Mouse (Mus musculus) CH12.LX (cell line): ENCODE measurements at regions not wholly inside any gene's neighbourhood (a gene's known extent, or its start where the extent isn't known, plus 50 kb on each side); places are given as distances from the start of the nearest gene placed in this dataset.

Experiments used
- CHD2 ChIP-seq: IDR thresholded peaks from 2 replicates; pipeline ENCODE4 v1.6.1; 2011; ENCODE audit warnings: low read length, improper control_type of control experiment
- CTCF ChIP-seq, 2 experiments: IDR thresholded peaks in 1 of 2; conservative IDR thresholded peaks in 1 of 2; 2 replicates each; pipeline ENCODE4 v1.5.1; 2011 to 2012; ENCODE audit warnings: low read depth in 2 of 2, low read length in 2 of 2, improper control_type of control experiment in 1 of 2, inconsistent platforms in 1 of 2, mild to moderate bottlenecking in 1 of 2, moderate library complexity in 1 of 2
- MAFK ChIP-seq: IDR thresholded peaks from 2 replicates; pipeline ENCODE4 v1.6.1; 2011; ENCODE audit warnings: low read length, improper control_type of control experiment; ENCODE audit not compliant: insufficient replicate concordance
- MAZ ChIP-seq: IDR thresholded peaks from 2 replicates; pipeline ENCODE4 v1.6.1; 2012; ENCODE audit warnings: low read depth, mild to moderate bottlenecking, inconsistent platforms, low read length, improper control_type of control experiment, moderate library complexity
- MXI1 ChIP-seq: IDR thresholded peaks from 2 replicates; pipeline ENCODE4 v1.6.1; 2011; ENCODE audit warnings: mild to moderate bottlenecking, low read depth, low read length, improper control_type of control experiment
- RAD21 ChIP-seq: IDR thresholded peaks from 2 replicates; pipeline ENCODE4 v1.6.1; 2011; ENCODE audit warnings: low read depth, mild to moderate bottlenecking, low read length, improper control_type of control experiment, moderate library complexity

GRCm38 (mm10) chr6:106892639-106892934, 92.7 kb upstream of the Crbn start:
- TF ChIP-seq RAD21 (no peak), MAFK (no peak), CTCF (conservative IDR thresholded peaks at IDR 0.05 in 1 of 2, IDR thresholded peaks at IDR 0.05 in 1 of 2; ENCODE audit: low read depth in 2 of 2, low read length in 2 of 2) (no peak), MXI1 (no peak), MAZ (no peak), CHD2 (no peak)
